Mouse (Mus musculus): ENCODE results near the gene Vgll4. TPM values are rescaled to one million over a fixed set of nuclear protein-coding genes. Genes with fewer than 3 reads are reported as not detected.
A peak's percentile ranks its signal among the peaks of the same experiment; 100 is the strongest.

Gene Vgll4
- polyA plus RNA-seq, 2 experiments = 70.1 to 103 TPM

GRCm38 (mm10) chr6:114876033-114876432, 93.8 kb downstream of the Vgll4 start:
- no peaks in the 10 kb centered on the region for H3K9me3 ChIP-seq (ENCODE audit: control insufficient read depth, low read length)
- H3K4me1 ChIP-seq (ENCODE audit: control insufficient read depth, insufficient read depth, low read length) = peaks cover 80% of the 10 kb centered on the region
- ATAC-seq (ENCODE audit: low FRiP score, low read depth) (no peak), DNase-seq (ENCODE audit: low spot score) (no peak)
- WGBS = 19% methylated on average over 4 of the region's 4 CpGs
- H3K4me3 ChIP-seq (replicated peaks; ENCODE audit: low read length) = no peak overlapping the region
- H3K36me3 ChIP-seq (ENCODE audit: control insufficient read depth, insufficient read depth, low read length) = peaks cover 17% of the 10 kb centered on the region
- no peak overlapping the region; the same call in 1 of the 2 replicates for H3K4me2 ChIP-seq (replicated peaks; ENCODE audit: low read depth, low read length, severe bottlenecking)
- H3K27ac ChIP-seq (replicated peaks; ENCODE audit: low read depth, low read length) = peak overlapping the region; percentile 98
- no peak for TF ChIP-seq POLR2A (IDR thresholded peaks at IDR 0.05; ENCODE audit: borderline replicate concordance, extremely low read depth, insufficient read depth, insufficient read length)
- H3K27me3 ChIP-seq (ENCODE audit: control insufficient read depth, insufficient read depth, low read length) = no peaks in the 10 kb centered on the region
- H3K9ac ChIP-seq (ENCODE audit: low read depth, low read length, severe bottlenecking) = peak overlapping the region; percentile 68; the same call in 1 of the 2 replicates

- WGBS = 0% methylated on average over 18 of the region's 18 CpGs
- peak; percentile 92 for DNase-seq (ENCODE audit: low spot score)
- H3K9ac ChIP-seq (ENCODE audit: low read depth, low read length, severe bottlenecking) = peak overlapping the region; percentile 68
Measured at GRCm38 (mm10) chr6:114875018-114875558, 94.7 kb downstream of the Vgll4 start.

GRCm38 (mm10) chr6:114874138-114874928, 95.5 kb downstream of the Vgll4 start:
- Histone ChIP-seq H3K36me3 (ENCODE audit: control insufficient read depth, insufficient read depth, low read length) (peaks cover 17% of the 10 kb centered on the region), H3K4me1 (ENCODE audit: control insufficient read depth, insufficient read depth, low read length) (peaks cover 88% of the 10 kb centered on the region), H3K27me3 (ENCODE audit: control insufficient read depth, insufficient read depth, low read length) (no peaks in the 10 kb centered on the region), H3K4me3 (replicated peaks; ENCODE audit: low read length) (peak overlapping the region; percentile 42), H3K4me2 (replicated peaks; ENCODE audit: low read depth, low read length, severe bottlenecking) (peak overlapping the region; percentile 82), H3K27ac (replicated peaks; ENCODE audit: low read depth, low read length) (peak overlapping the region; percentile 98), H3K9me3 (ENCODE audit: control insufficient read depth, low read length) (no peaks in the 10 kb centered on the region), H3K9ac (ENCODE audit: low read depth, low read length, severe bottlenecking) (peak overlapping the region; percentile 68)
- peak; percentile 16 for ATAC-seq (ENCODE audit: low FRiP score, low read depth)
- DNase-seq (ENCODE audit: low spot score) = peak; percentile 53
- 12% methylated on average over 18 of the region's 19 CpGs for WGBS
- no peak for TF ChIP-seq POLR2A (IDR thresholded peaks at IDR 0.05; ENCODE audit: borderline replicate concordance, extremely low read depth, insufficient read depth, insufficient read length)

More at GRCm38 (mm10) chr6:114875018-114875558, 94.7 kb downstream of the Vgll4 start:
- no peaks in the 10 kb centered on the region for H3K27me3 ChIP-seq (ENCODE audit: control insufficient read depth, insufficient read depth, low read length)
- TF ChIP-seq POLR2A (IDR thresholded peaks at IDR 0.05; ENCODE audit: borderline replicate concordance, extremely low read depth, insufficient read depth, insufficient read length) = no peak
- peak overlapping the region; percentile 42 for H3K4me3 ChIP-seq (replicated peaks; ENCODE audit: low read length)
- H3K36me3 ChIP-seq (ENCODE audit: control insufficient read depth, insufficient read depth, low read length) = peaks cover 17% of the 10 kb centered on the region
- H3K9me3 ChIP-seq (ENCODE audit: control insufficient read depth, low read length) = no peaks in the 10 kb centered on the region
- ATAC-seq (ENCODE audit: low FRiP score, low read depth) = peak; percentile 90
- peak overlapping the region; percentile 98 for H3K27ac ChIP-seq (replicated peaks; ENCODE audit: low read depth, low read length)
- H3K4me1 ChIP-seq (ENCODE audit: control insufficient read depth, insufficient read depth, low read length) = peaks cover 84% of the 10 kb centered on the region
- H3K4me2 ChIP-seq (replicated peaks; ENCODE audit: low read depth, low read length, severe bottlenecking) = peak overlapping the region; percentile 82

GRCm38 (mm10) chr6:114873808-114874137, 96.0 kb downstream of the Vgll4 start:
- Histone ChIP-seq H3K4me2 (replicated peaks; ENCODE audit: low read depth, low read length, severe bottlenecking) (peak overlapping the region; percentile 82), H3K9ac (ENCODE audit: low read depth, low read length, severe bottlenecking) (peak overlapping the region; percentile 68; the same call in 1 of the 2 replicates), H3K36me3 (ENCODE audit: control insufficient read depth, insufficient read depth, low read length) (peaks cover 15% of the 10 kb centered on the region), H3K27me3 (ENCODE audit: control insufficient read depth, insufficient read depth, low read length) (no peaks in the 10 kb centered on the region), H3K9me3 (ENCODE audit: control insufficient read depth, low read length) (no peaks in the 10 kb centered on the region), H3K27ac (replicated peaks; ENCODE audit: low read depth, low read length) (peak overlapping the region; percentile 98), H3K4me3 (replicated peaks; ENCODE audit: low read length) (peak overlapping the region; percentile 42; the same call in 1 of the 2 replicates), H3K4me1 (ENCODE audit: control insufficient read depth, insufficient read depth, low read length) (peaks cover 88% of the 10 kb centered on the region)
- no peak for ATAC-seq (ENCODE audit: low FRiP score, low read depth)
- no peak for TF ChIP-seq POLR2A (IDR thresholded peaks at IDR 0.05; ENCODE audit: borderline replicate concordance, extremely low read depth, insufficient read depth, insufficient read length)
- no peak for DNase-seq (ENCODE audit: low spot score)
- WGBS = 57% methylated on average over 3 of the region's 3 CpGs

- WGBS = 75% methylated on average over 14 of the region's 14 CpGs
- Histone ChIP-seq H3K4me1 (ENCODE audit: control insufficient read depth, insufficient read depth, low read length) (peaks cover 76% of the 10 kb centered on the region), H3K9me3 (ENCODE audit: control insufficient read depth, low read length) (no peaks in the 10 kb centered on the region), H3K4me2 (replicated peaks; ENCODE audit: low read depth, low read length, severe bottlenecking) (no peak overlapping the region), H3K36me3 (ENCODE audit: control insufficient read depth, insufficient read depth, low read length) (peaks cover 24% of the 10 kb centered on the region), H3K27ac (replicated peaks; ENCODE audit: low read depth, low read length) (no peak overlapping the region), H3K4me3 (replicated peaks; ENCODE audit: low read length) (no peak overlapping the region), H3K9ac (ENCODE audit: low read depth, low read length, severe bottlenecking) (peak overlapping the region; percentile 12; the same call in 1 of the 2 replicates), H3K27me3 (ENCODE audit: control insufficient read depth, insufficient read depth, low read length) (no peaks in the 10 kb centered on the region)
- ATAC-seq (ENCODE audit: low FRiP score, low read depth) (no peak), DNase-seq (ENCODE audit: low spot score) (no peak)
- no peak for TF ChIP-seq POLR2A (IDR thresholded peaks at IDR 0.05; ENCODE audit: borderline replicate concordance, extremely low read depth, insufficient read depth, insufficient read length)
Measured at GRCm38 (mm10) chr6:114871010-114871660, 98.7 kb downstream of the Vgll4 start.

Data from limb, embryonic 14.5 days (tissue).